Mouse (Mus musculus): ENCODE results near the gene H2-Oa. TPM values are rescaled to one million over a fixed set of nuclear protein-coding genes. Genes with fewer than 3 reads are reported as not detected.

Gene H2-Oa
- polyA plus RNA-seq, 1 experiment from 2014 or later, result not detected

DNA sequence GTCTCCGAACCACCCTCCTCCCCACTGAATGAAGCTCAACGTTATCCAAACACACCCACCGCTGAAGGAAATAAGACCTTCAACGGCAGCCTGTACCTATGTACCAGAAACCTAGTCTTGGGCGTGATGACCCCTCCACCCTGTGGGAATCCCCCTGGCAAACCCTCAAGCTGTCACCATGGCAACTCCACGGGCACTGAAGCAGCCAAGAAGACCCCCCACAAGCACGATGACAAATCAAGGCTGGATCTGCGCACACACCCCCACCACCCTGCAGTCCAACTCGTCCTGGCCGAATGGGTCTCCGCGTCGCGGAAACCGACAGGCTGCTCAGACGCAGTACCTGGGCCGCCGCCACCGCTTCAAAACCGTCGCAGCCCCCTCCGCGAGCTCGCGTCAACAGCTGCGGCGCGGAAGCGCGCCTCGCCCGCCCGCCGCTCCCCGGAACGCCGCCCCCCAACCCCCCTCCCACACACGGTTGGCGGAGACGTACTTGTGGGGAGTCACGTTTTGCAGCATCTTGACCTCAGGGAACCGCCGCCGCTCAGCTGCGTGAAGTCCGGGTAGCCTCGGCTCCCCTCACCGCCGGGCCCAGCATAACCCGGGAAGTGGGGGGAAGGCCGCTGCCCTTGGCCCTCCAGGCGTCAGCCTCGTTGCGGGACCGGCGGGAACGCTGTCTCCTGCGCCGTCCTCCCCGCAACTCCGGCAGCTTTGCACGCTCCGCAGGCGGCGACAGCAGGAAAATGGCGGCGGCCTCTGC is 26.2 kb downstream of the H2-Oa start:
- Histone ChIP-seq H3K4me3 (replicated peaks; ENCODE audit: low read depth, low read length) (peak overlapping the region; percentile 92), H3K4me2 (ENCODE audit: low read length) (peak overlapping the region; percentile 98), H3K36me3 (ENCODE audit: control insufficient read depth, insufficient read depth, low read length) (peaks cover 53% of the 10 kb centered on the region)

DNA sequence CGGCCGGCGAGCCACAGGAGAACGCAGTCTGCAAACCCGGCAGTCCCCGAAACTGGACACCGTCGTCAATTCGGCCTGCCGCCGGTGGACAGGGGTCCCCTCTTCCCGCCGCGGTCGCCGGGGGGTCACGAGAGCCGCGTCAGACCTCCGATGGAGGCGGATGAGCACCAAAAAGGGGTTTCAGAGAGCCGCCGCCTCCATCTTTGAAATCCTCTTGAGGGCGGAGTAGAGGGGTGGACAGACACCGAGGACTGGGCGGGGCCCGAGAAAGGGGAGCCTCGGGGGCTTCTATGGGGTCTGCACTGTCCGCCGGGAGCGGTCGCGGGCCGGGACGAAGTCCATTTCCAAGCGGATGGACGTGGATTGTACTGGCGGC is 26.7 kb downstream of the H2-Oa start:
- H3K27ac ChIP-seq (replicated peaks; ENCODE audit: low read depth, low read length), result peak overlapping the region; percentile 100
- 1% methylated on average over 38 of the region's 38 CpGs for WGBS

More for the DNA sequence above, 26.2 kb downstream of the H2-Oa start:
- under 1% methylated on average over 67 of the region's 67 CpGs for WGBS
- no peak for ATAC-seq (ENCODE audit: low FRiP score, low TSS enrichment)
- H3K27me3 ChIP-seq (ENCODE audit: control insufficient read depth, insufficient read depth, low read length), result no peaks in the 10 kb centered on the region
- no peaks in the 10 kb centered on the region for H3K9me3 ChIP-seq (ENCODE audit: control insufficient read depth, low read length)
- peaks cover 11% of the 10 kb centered on the region for H3K4me1 ChIP-seq (ENCODE audit: control insufficient read depth, insufficient read depth, low read length)
- H3K27ac ChIP-seq (replicated peaks; ENCODE audit: low read depth, low read length), result peak overlapping the region; percentile 100
- peak; percentile 69 for DNase-seq
- peak overlapping the region; percentile 84 for H3K9ac ChIP-seq (replicated peaks; ENCODE audit: low read length)

DNA sequence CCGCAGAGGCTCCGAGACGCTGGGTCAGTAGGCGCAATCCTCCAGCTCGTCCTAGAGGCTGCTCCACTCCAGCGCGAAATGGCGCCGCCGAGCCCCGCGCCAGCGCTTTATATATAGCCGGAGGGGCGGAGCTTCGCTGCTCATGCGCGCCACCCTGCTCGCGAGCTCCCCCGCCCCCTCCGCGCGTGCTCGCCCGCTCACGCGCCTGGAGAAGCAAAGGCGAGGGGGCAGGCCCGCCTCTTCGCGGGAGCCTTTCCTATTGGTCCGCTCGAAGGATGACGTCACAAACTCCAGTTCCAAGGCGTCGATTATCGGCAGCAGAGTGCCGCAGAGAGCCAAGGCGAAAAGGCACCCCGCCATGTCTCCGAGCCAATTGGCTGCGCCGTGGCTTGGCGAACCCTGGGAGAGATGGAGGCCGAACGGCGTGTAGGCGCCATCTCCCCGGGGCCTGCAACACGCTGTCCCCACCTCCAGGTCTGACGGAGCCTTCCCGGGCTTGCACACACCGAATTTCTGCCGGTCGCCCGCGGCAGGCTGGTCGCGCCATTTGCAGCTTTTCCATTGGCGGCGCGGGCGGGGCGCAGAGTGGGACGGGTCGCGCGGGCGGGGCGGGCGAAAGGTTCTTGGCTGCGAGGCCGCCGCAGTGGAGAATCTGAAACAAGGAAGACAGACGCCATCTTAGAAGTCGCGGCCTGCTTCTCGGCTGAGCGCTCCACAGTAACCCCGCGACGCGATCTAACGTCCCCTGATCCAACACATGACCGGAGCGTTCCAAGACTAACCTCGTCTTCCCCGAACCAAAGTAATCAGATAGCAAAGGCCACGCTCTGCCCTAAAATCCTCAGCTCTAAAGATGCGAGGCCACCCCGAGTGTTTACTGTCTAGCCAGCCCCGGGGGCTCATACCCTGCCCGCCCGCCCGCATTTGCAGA is 27.4 kb downstream of the H2-Oa start, which contains the start of gene H2-DMa:
Gene H2-DMa, plus strand, starts transcription at position 293 of the 931 bp plus-strand sequence.
- H3K4me3 ChIP-seq (replicated peaks; ENCODE audit: low read depth, low read length), result peak within 1 kb of the TSS; percentile 92
- ATAC-seq (ENCODE audit: low FRiP score, low TSS enrichment), result peak; percentile 79
- H3K36me3 ChIP-seq (ENCODE audit: control insufficient read depth, insufficient read depth, low read length), result peaks cover 41% of the 10 kb centered on the region
- H3K4me1 ChIP-seq (ENCODE audit: control insufficient read depth, insufficient read depth, low read length), result peaks cover 18% of the 10 kb centered on the region
- H3K9me3 ChIP-seq (ENCODE audit: control insufficient read depth, low read length), result no peaks in the 10 kb centered on the region
- peak within 1 kb of the TSS; percentile 100 for H3K27ac ChIP-seq (replicated peaks; ENCODE audit: low read depth, low read length)
- peak within 1 kb of the TSS; percentile 97 for H3K9ac ChIP-seq (replicated peaks; ENCODE audit: low read length)
- peak; percentile 100 for DNase-seq
- under 1% methylated on average over 93 of the region's 96 CpGs for WGBS
- peak within 1 kb of the TSS; percentile 98 for H3K4me2 ChIP-seq (ENCODE audit: low read length)
- no peaks in the 10 kb centered on the region for H3K27me3 ChIP-seq (ENCODE audit: control insufficient read depth, insufficient read depth, low read length)

More for the DNA sequence above, 26.7 kb downstream of the H2-Oa start:
- H3K4me3 ChIP-seq (replicated peaks; ENCODE audit: low read depth, low read length), result peak overlapping the region; percentile 92
- DNase-seq (no peak), ATAC-seq (ENCODE audit: low FRiP score, low TSS enrichment) (no peak; the same call in 1 of the 2 replicates)
- no peaks in the 10 kb centered on the region for H3K9me3 ChIP-seq (ENCODE audit: control insufficient read depth, low read length)
- H3K9ac ChIP-seq (replicated peaks; ENCODE audit: low read length), result peak overlapping the region; percentile 84
- peaks cover 16% of the 10 kb centered on the region for H3K4me1 ChIP-seq (ENCODE audit: control insufficient read depth, insufficient read depth, low read length)
- peaks cover 47% of the 10 kb centered on the region for H3K36me3 ChIP-seq (ENCODE audit: control insufficient read depth, insufficient read depth, low read length)
- H3K4me2 ChIP-seq (ENCODE audit: low read length), result peak overlapping the region; percentile 98
- no peaks in the 10 kb centered on the region for H3K27me3 ChIP-seq (ENCODE audit: control insufficient read depth, insufficient read depth, low read length)

DNA sequence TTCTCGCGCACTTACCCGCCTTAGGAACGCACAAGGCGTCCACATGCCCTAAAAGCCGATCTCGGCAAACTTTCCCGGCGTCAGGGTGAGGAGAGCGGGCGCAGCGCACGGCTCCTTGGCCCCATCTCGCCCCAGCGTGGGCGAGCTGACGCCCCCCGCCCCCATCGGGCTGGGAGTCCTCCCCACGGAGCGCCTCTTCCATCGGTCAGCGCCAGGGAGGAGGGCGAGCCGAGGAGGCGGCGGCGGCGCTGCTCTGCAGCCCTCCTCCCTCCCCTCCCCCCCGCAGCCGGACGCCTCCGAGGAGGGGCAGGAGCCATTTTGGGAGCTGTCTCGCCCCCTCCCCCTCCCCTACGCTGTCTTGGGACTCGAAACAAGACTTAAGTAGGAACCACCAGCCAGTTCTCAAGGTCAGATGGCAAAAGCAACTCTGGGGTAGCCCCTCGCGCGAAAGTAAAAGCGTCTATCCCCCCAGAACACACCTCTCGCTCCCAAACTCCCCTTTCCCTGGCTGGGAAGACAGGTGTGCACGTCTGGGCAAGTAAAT is 28.1 kb downstream of the H2-Oa start:
- WGBS, result under 1% methylated on average over 41 of the region's 42 CpGs
- peak overlapping the region; percentile 100 for H3K27ac ChIP-seq (replicated peaks; ENCODE audit: low read depth, low read length)

DNA sequence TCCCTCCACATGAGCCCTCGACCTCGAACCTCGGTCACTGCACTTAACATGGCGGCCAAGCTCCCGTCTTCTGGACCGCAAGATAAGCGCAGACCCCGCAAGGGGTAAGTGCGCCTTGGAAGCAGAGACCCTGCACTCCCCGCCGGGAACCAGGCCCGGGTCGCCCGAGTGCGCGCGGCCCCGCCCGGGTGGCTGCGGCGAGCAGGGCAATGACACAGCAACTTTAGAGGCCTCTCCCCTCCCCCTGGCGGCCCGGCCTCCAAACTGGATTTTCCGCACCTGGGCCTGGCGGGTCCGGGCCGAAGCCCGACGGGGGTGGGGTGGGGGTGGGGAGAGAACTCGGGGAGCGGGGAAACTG is 28.7 kb downstream of the H2-Oa start:
- Histone ChIP-seq H3K4me2 (ENCODE audit: low read length) (peak overlapping the region; percentile 98), H3K9ac (replicated peaks; ENCODE audit: low read length) (peak overlapping the region; percentile 97), H3K27me3 (ENCODE audit: control insufficient read depth, insufficient read depth, low read length) (no peaks in the 10 kb centered on the region), H3K4me3 (replicated peaks; ENCODE audit: low read depth, low read length) (peak overlapping the region; percentile 92), H3K4me1 (ENCODE audit: control insufficient read depth, insufficient read depth, low read length) (peaks cover 23% of the 10 kb centered on the region), H3K9me3 (ENCODE audit: control insufficient read depth, low read length) (no peaks in the 10 kb centered on the region), H3K36me3 (ENCODE audit: control insufficient read depth, insufficient read depth, low read length) (peaks cover 28% of the 10 kb centered on the region), H3K27ac (replicated peaks; ENCODE audit: low read depth, low read length) (peak overlapping the region; percentile 100)
- no peak for DNase-seq
- peak; percentile 3; the same call in 1 of the 2 replicates for ATAC-seq (ENCODE audit: low FRiP score, low TSS enrichment)
- under 1% methylated on average over 31 of the region's 31 CpGs for WGBS

More for the DNA sequence above, 28.1 kb downstream of the H2-Oa start:
- H3K36me3 ChIP-seq (ENCODE audit: control insufficient read depth, insufficient read depth, low read length), result peaks cover 33% of the 10 kb centered on the region
- peak; percentile 91 for DNase-seq
- H3K9ac ChIP-seq (replicated peaks; ENCODE audit: low read length), result peak overlapping the region; percentile 97
- peaks cover 23% of the 10 kb centered on the region for H3K4me1 ChIP-seq (ENCODE audit: control insufficient read depth, insufficient read depth, low read length)
- peak overlapping the region; percentile 98 for H3K4me2 ChIP-seq (ENCODE audit: low read length)
- H3K4me3 ChIP-seq (replicated peaks; ENCODE audit: low read depth, low read length), result peak overlapping the region; percentile 92
- H3K27me3 ChIP-seq (ENCODE audit: control insufficient read depth, insufficient read depth, low read length), result no peaks in the 10 kb centered on the region
- H3K9me3 ChIP-seq (ENCODE audit: control insufficient read depth, low read length), result no peaks in the 10 kb centered on the region
- ATAC-seq (ENCODE audit: low FRiP score, low TSS enrichment), result peak; percentile 7

DNA sequence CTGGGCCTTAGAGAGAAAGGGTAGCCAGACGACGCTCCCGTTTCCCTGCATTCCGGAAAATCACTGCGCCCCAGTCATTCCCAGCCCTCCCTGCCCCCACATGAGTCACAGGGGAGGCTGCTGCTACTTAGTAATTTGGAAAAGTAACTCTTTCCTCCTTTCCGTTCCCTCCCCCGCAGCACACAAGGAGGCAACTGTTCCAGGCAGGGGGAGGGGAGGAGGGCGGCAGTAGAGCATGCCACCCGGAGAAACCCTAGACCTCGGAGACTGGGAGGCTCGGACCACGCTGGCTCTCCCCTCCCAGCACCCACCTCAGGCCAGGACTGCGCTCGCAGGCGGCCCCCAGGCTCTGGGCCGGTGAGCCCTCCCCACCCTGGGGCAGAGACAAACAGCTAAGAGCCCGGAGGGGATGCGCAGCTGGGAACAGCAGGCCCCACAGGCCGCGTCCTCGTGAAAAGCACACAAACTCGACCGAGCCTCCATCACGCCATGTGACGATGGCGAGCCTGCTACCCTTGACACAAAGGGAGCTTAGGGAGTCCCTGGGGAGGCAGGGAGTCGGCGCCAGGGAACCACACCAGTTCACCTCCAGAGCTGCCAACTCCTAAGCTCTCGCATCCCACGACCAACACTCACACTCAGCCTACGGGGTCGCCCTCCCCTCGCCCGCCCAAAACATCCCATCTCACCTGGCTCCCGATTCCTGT is 29.2 kb downstream of the H2-Oa start:
- WGBS, result under 1% methylated on average over 30 of the region's 35 CpGs
- Histone ChIP-seq H3K9me3 (ENCODE audit: control insufficient read depth, low read length) (no peaks in the 10 kb centered on the region), H3K27me3 (ENCODE audit: control insufficient read depth, insufficient read depth, low read length) (no peaks in the 10 kb centered on the region), H3K9ac (replicated peaks; ENCODE audit: low read length) (peak overlapping the region; percentile 97), H3K36me3 (ENCODE audit: control insufficient read depth, insufficient read depth, low read length) (peaks cover 23% of the 10 kb centered on the region), H3K4me1 (ENCODE audit: control insufficient read depth, insufficient read depth, low read length) (peaks cover 21% of the 10 kb centered on the region), H3K4me2 (ENCODE audit: low read length) (peak overlapping the region; percentile 98), H3K4me3 (replicated peaks; ENCODE audit: low read depth, low read length) (peak overlapping the region; percentile 92), H3K27ac (replicated peaks; ENCODE audit: low read depth, low read length) (peak overlapping the region; percentile 100)
- ATAC-seq (ENCODE audit: low FRiP score, low TSS enrichment) (peak; percentile 17), DNase-seq (peak; percentile 83)

DNA sequence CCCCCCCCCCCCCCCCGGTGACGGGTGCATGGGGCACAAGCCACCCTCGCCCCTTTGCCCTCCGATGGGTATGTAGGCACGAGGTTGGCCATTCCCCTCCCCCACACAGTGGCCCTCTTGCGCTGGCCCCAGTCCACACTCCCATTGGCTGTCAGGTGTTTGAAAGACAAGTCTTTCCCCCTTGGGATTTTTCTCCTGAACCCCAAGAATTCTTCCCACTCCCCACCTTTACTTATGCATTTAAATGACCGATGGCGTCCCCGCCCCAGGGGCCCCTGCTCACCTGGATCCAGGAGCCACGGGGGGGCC is 29.7 kb downstream of the H2-Oa start:
- WGBS, result 2% methylated on average over 8 of the region's 10 CpGs
- no peaks in the 10 kb centered on the region for H3K9me3 ChIP-seq (ENCODE audit: control insufficient read depth, low read length)
- no peaks in the 10 kb centered on the region for H3K27me3 ChIP-seq (ENCODE audit: control insufficient read depth, insufficient read depth, low read length)
- ATAC-seq (ENCODE audit: low FRiP score, low TSS enrichment) (peak; percentile 15; the same call in 1 of the 2 replicates), DNase-seq (peak; percentile 87)
- peak overlapping the region; percentile 97 for H3K9ac ChIP-seq (replicated peaks; ENCODE audit: low read length)
- H3K27ac ChIP-seq (replicated peaks; ENCODE audit: low read depth, low read length), result peak overlapping the region; percentile 100
- H3K4me1 ChIP-seq (ENCODE audit: control insufficient read depth, insufficient read depth, low read length), result peaks cover 16% of the 10 kb centered on the region
- peak overlapping the region; percentile 92 for H3K4me3 ChIP-seq (replicated peaks; ENCODE audit: low read depth, low read length)
- H3K4me2 ChIP-seq (ENCODE audit: low read length), result peak overlapping the region; percentile 98
- peaks cover 17% of the 10 kb centered on the region for H3K36me3 ChIP-seq (ENCODE audit: control insufficient read depth, insufficient read depth, low read length)
